Mouse (Mus musculus) forebrain, embryonic 12.5 days (tissue): ENCODE data around the gene Hnrnph3. TPM values are rescaled to one million over a fixed set of nuclear protein-coding genes. Genes with fewer than 3 reads are reported as not detected.
A peak's percentile ranks its signal among the peaks of the same experiment; 100 is the strongest.
"Not testable (repeated sequence)": the region's sequence is repeated elsewhere in the genome, so short reads cannot be mapped to it uniquely, and the experiment has no call there.

Experiments used
- ATAC-seq: fragments of 200-750 bp; cut with Nextera tagmentation; 2 replicates; pipeline ENCODE4 v1.8.0; 2017; ENCODE audit warnings: moderate TSS enrichment; ENCODE audit not compliant: low FRiP score
- H3K27ac ChIP-seq: fragments of 300-500 bp; sonication (generic); 2 replicates; pipeline ENCODE4 v1.5.1; 2016; ENCODE audit warnings: mild to moderate bottlenecking
- H3K27me3 ChIP-seq: fragments of 300-500 bp; sonication (generic); 2 replicates; pipeline ENCODE4 v1.6.1; 2016; ENCODE audit warnings: mild to moderate bottlenecking
- H3K36me3 ChIP-seq: fragments of 300-500 bp; sonication (generic); replicated peaks from 2 replicates; pipeline ENCODE4 v1.6.1; 2016; ENCODE audit warnings: mild to moderate bottlenecking
- H3K4me1 ChIP-seq: fragments of 300-500 bp; sonication (generic); 2 replicates; pipeline ENCODE4 v1.6.1; 2016
- H3K4me2 ChIP-seq: fragments of 300-500 bp; sonication (generic); 2 replicates; pipeline ENCODE4 v1.6.1; 2016; ENCODE audit warnings: mild to moderate bottlenecking, moderate library complexity
- H3K4me3 ChIP-seq: fragments of 300-500 bp; sonication (generic); replicated peaks from 2 replicates; pipeline ENCODE4 v1.5.1; 2016; ENCODE audit warnings: mild to moderate bottlenecking
- H3K9ac ChIP-seq: fragments of 300-500 bp; sonication (generic); 2 replicates; pipeline ENCODE4 v1.6.1; 2016; ENCODE audit warnings: mild to moderate bottlenecking
- H3K9me3 ChIP-seq: fragments of 300-500 bp; sonication (generic); 2 replicates; pipeline ENCODE4 v1.6.1; 2016
- WGBS: fragments of 180-500 bp; shearing (Covaris S2); methylation state at CpG from one replicate; pipeline ENCODE4 v1.1.7; 2016; 5-methylcytosine and 5-hydroxymethylcytosine counted together
- polyA plus RNA-seq: library from polyadenylated mRNA; unstranded; fragments of >200 nt; fragmentation: Nextera tagmentation; extraction: Ambion mirVana; gene quantifications from 2 replicates; pipeline ENCODE4 v1.2.1, GENCODE M21; 2016

Hnrnph3 gene
- polyA plus RNA-seq = 260 and 265 TPM in 2 replicates

- no peaks in the 10 kb centered on the region for H3K36me3 ChIP-seq
- peaks cover 57% of the 10 kb centered on the region for H3K4me1 ChIP-seq
- peak; percentile 93 for ATAC-seq
- peak within 1 kb of the TSS; percentile 69 for H3K4me2 ChIP-seq
- no peaks in the 10 kb centered on the region for H3K27me3 ChIP-seq
- WGBS = 0% methylated on average over 66 of the region's 69 CpGs
- H3K9ac ChIP-seq = peak within 1 kb of the TSS; percentile 99
- peak within 1 kb of the TSS; percentile 100 for H3K27ac ChIP-seq
- H3K9me3 ChIP-seq = no peaks in the 10 kb centered on the region
- H3K4me3 ChIP-seq = peak within 1 kb of the TSS; percentile 90
Measured at GRCm38 (mm10) chr10:63023749-63024579, at the start of gene Hnrnph3, which contains the start of gene Pbld2. Gene Hnrnph3 (minus strand): TSS chr10:63024217. Gene Pbld2 (plus strand): TSS chr10:63024315.

GRCm38 (mm10) chr10:63065988-63066387 is 42.0 kb upstream of the Hnrnph3 start:
- H3K4me3 ChIP-seq = no peak overlapping the region
- ATAC-seq = peak; percentile 90
- no peaks in the 10 kb centered on the region for H3K36me3 ChIP-seq
- WGBS = 4% methylated on average over 5 of the region's 5 CpGs
- no peaks in the 10 kb centered on the region for H3K27me3 ChIP-seq
- 0 out of 2 replicates have a peak, but pooled peaks cover 4% of the 10 kb centered on the region for H3K9me3 ChIP-seq
- no peaks in the 10 kb centered on the region for H3K4me1 ChIP-seq
- H3K9ac ChIP-seq = no peak overlapping the region
- no peak overlapping the region for H3K4me2 ChIP-seq
- no peak overlapping the region for H3K27ac ChIP-seq

- no peak for ATAC-seq
- no peaks in the 10 kb centered on the region for H3K27me3 ChIP-seq
- H3K4me3 ChIP-seq = no peak overlapping the region
- no peak overlapping the region for H3K9ac ChIP-seq
- H3K9me3 ChIP-seq = 0 out of 2 replicates have a peak, but pooled peaks cover 4% of the 10 kb centered on the region
- H3K4me1 ChIP-seq = no peaks in the 10 kb centered on the region
- H3K4me2 ChIP-seq = no peak overlapping the region
- whole genome bisulfite sequencing = 44% methylated on average over 8 of the region's 8 CpGs
- H3K36me3 ChIP-seq = no peaks in the 10 kb centered on the region
- H3K27ac ChIP-seq = no peak overlapping the region
Measured at GRCm38 (mm10) chr10:63065561-63065960, 41.5 kb upstream of the Hnrnph3 start.

DNA sequence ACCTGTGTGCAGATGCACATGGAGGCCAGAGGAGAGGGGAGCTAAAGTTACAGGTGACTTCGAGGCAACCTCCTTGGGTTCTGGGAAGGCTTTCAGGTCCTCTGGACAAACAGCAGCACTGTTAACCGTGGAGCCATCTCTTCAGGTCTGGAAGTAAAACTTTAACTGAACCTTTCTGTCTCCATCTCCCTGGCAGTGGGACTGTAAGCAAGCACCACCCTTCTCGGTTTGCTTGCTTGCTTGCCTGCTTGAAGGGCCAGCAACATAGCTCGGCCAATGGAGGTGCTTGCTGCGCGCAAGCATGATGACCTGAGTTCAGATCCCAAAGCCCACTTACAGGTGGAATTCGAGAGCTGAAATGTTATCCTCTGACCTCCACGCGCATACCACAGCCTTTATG is 40.5 kb upstream of the Hnrnph3 start:
- no peak overlapping the region for H3K9ac ChIP-seq
- ATAC-seq = no peak
- H3K27ac ChIP-seq = no peak overlapping the region
- H3K9me3 ChIP-seq = 0 out of 2 replicates have a peak, but pooled peaks cover 3% of the 10 kb centered on the region
- no peaks in the 10 kb centered on the region for H3K36me3 ChIP-seq
- WGBS = 87% methylated on average over 9 of the region's 9 CpGs
- no peaks in the 10 kb centered on the region for H3K4me1 ChIP-seq
- no peak overlapping the region for H3K4me3 ChIP-seq
- no peak overlapping the region for H3K4me2 ChIP-seq
- H3K27me3 ChIP-seq = no peaks in the 10 kb centered on the region

DNA sequence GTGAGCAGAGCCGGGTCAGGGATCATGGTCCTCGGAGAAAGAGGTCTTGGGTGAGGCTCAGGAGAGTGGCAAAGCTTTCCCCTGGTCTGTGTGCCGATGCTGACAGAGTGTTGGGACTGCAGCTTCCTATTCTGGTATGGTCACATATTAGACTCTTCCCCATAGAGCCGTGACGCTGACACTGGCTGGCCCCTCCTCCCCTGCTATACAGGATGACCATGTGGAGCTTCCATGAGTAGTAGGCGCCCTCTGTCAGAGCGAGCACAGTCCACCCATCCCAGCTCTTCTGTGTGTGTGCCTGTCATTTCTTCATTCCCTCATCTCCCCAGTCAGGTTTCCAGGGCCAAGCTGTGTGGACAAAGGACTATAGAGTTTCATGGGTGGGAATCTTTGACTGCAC is 39.3 kb upstream of the Hnrnph3 start:
- 78% methylated on average over 7 of the region's 7 CpGs for WGBS
- H3K4me2 ChIP-seq = no peak overlapping the region

GRCm38 (mm10) chr10:63062696-63063095 is 38.7 kb upstream of the Hnrnph3 start:
- no peak for ATAC-seq
- Histone ChIP-seq H3K9me3 (no peaks in the 10 kb centered on the region), H3K4me3 (no peak overlapping the region), H3K36me3 (no peaks in the 10 kb centered on the region), H3K27me3 (no peaks in the 10 kb centered on the region), H3K9ac (no peak overlapping the region), H3K4me1 (no peaks in the 10 kb centered on the region), H3K27ac (no peak overlapping the region), H3K4me2 (no peak overlapping the region)
- WGBS = 91% methylated on average over 5 of the region's 5 CpGs

More for the DNA sequence above, 39.3 kb upstream of the Hnrnph3 start:
- Histone ChIP-seq H3K4me3 (no peak overlapping the region), H3K27me3 (no peaks in the 10 kb centered on the region), H3K4me1 (no peaks in the 10 kb centered on the region), H3K9me3 (no peaks in the 10 kb centered on the region), H3K36me3 (no peaks in the 10 kb centered on the region), H3K27ac (no peak overlapping the region), H3K9ac (no peak overlapping the region)
- 0 out of 2 replicates have a peak, but pooled peaks have one; percentile 27 for ATAC-seq

DNA sequence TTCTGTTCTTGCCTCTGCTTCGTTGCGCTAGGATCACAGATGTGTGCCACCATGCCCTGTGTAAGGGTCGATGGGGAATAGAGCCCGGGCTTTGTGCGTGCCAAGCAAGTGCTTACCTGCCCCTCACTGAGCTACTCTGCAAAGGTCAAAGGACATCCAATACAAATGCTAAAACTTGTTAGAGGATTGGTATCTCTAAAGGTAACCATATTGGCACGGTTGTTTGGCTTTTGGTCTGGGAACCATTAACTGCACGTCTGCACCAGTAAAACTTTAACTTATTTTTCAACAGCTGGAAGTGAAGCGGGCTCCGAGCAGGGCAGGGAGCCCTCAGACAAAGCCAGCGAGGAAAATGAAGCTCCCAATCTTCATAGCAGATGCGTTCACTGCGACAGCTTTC is 37.2 kb upstream of the Hnrnph3 start:
- Histone ChIP-seq H3K9me3 (no peaks in the 10 kb centered on the region), H3K36me3 (no peaks in the 10 kb centered on the region), H3K4me2 (no peak overlapping the region), H3K4me3 (no peak overlapping the region), H3K4me1 (no peaks in the 10 kb centered on the region), H3K9ac (no peak overlapping the region), H3K27me3 (no peaks in the 10 kb centered on the region), H3K27ac (no peak overlapping the region)
- no peak for ATAC-seq
- 78% methylated on average over 12 of the region's 12 CpGs for WGBS

GRCm38 (mm10) chr10:63060406-63060805 is 36.4 kb upstream of the Hnrnph3 start:
- Histone ChIP-seq H3K9ac (no peak overlapping the region), H3K4me2 (no peak overlapping the region), H3K4me3 (no peak overlapping the region), H3K27ac (no peak overlapping the region), H3K36me3 (no peaks in the 10 kb centered on the region), H3K4me1 (no peaks in the 10 kb centered on the region), H3K27me3 (no peaks in the 10 kb centered on the region), H3K9me3 (no peaks in the 10 kb centered on the region)
- ATAC-seq = no peak
- WGBS = 80% methylated on average over 11 of the region's 11 CpGs

DNA sequence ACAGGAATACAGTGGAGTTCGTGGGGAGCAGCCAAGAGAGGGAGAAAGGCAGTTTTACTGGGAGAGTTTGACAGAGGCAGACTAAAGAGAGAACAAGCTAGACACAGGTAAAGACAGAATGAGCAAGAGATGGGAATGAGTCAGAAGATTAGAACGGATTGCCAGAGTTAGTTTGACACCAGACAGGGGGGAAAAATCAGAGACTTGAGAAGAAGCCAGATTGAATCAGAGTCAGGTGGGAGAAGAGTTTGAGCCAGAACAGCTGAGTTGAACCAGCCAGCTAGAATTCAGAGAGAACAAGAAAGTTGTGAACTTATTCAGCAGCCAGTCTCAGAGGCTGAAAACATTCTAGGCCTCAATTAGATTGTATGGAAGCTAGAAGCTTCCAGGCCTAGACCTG is 35.8 kb upstream of the Hnrnph3 start, which contains the start of gene Pbld1:
Gene Pbld1, plus strand, starts transcription at position 301 of the 400 bp plus-strand sequence.
- ATAC-seq = no peak
- no peaks in the 10 kb centered on the region for H3K27me3 ChIP-seq
- H3K4me1 ChIP-seq = no peaks in the 10 kb centered on the region
- WGBS = 86% methylated on average over 2 of the region's 2 CpGs
- no peak within 1 kb of the TSS for H3K27ac ChIP-seq
- no peak within 1 kb of the TSS for H3K4me3 ChIP-seq
- H3K36me3 ChIP-seq = no peaks in the 10 kb centered on the region
- no peak within 1 kb of the TSS for H3K9ac ChIP-seq
- H3K4me2 ChIP-seq = no peak within 1 kb of the TSS
- no peaks in the 10 kb centered on the region for H3K9me3 ChIP-seq

DNA sequence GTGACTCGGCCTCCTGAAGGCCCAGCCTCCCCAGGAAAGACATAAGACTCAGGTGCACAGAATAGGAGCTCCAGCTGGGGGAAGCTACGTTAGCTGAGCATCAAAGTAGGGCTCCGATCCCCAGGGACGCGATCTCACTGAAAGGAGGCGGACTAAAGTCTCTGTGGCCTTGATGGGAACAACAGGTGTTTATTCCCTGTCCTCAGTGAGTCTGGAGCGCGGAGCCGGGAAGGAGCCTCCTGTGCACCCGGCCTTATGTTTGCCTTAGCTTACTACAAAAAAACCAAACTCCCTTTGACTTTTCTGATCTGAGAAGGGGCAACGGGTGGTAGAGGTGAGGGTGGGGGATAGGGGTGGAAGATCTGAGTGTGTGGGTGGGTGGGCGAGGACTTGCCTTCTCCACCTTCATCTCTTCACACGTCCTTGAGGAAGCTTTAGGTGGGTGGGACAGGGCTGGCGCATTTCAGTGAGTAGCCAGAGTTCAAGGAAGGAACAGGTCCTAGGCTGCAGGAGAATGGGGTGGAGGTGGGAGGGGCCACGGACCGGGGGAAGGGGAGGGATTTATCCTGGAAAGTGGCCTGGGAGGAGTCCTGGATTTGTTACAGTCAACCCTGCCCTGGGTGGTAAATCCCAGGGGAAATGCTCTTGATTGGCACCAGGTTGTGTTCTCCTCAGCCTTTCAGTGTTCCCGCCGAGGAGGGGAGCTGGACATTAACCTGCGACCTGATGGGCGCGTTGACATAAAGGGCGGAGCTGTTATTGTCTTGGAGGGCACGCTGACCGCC is 33.1 kb upstream of the Hnrnph3 start:
- H3K4me3 ChIP-seq = no peak overlapping the region
- no peak overlapping the region for H3K27ac ChIP-seq
- no peaks in the 10 kb centered on the region for H3K27me3 ChIP-seq
- no peak overlapping the region for H3K4me2 ChIP-seq
- H3K9ac ChIP-seq = no peak overlapping the region
- WGBS = 45% methylated on average over 24 of the region's 24 CpGs
- no peak for ATAC-seq
- H3K9me3 ChIP-seq = no peaks in the 10 kb centered on the region
- no peaks in the 10 kb centered on the region for H3K4me1 ChIP-seq
- H3K36me3 ChIP-seq = no peaks in the 10 kb centered on the region

- WGBS = 73% methylated on average over 2 of the region's 2 CpGs
- Histone ChIP-seq H3K4me2 (no peak overlapping the region), H3K4me3 (no peak overlapping the region), H3K27me3 (no peaks in the 10 kb centered on the region), H3K36me3 (no peaks in the 10 kb centered on the region), H3K4me1 (no peaks in the 10 kb centered on the region), H3K9me3 (no peaks in the 10 kb centered on the region), H3K27ac (no peak overlapping the region), H3K9ac (no peak overlapping the region)
- ATAC-seq = no peak
Measured at GRCm38 (mm10) chr10:63054586-63054985, 30.6 kb upstream of the Hnrnph3 start.

- H3K9ac ChIP-seq, H3K9me3 ChIP-seq, H3K4me2 ChIP-seq, ATAC-seq, H3K27ac ChIP-seq, H3K4me1 ChIP-seq, H3K27me3 ChIP-seq, H3K36me3 ChIP-seq, H3K4me3 ChIP-seq: not testable (repeated sequence)
- 95% methylated on average over 6 of the region's 6 CpGs for WGBS
Measured at GRCm38 (mm10) chr10:63054071-63054470, 30.1 kb upstream of the Hnrnph3 start.
